Mouse (Mus musculus) megakaryocyte, embryonic 14.5 days (primary cell): Measurements from ENCODE around the gene Zfp189.

Experiments
- FLI1 ChIP-seq: IDR thresholded peaks from 2 replicates; pipeline ENCODE4 v1.6.1; 2012; ENCODE audit warnings: low read length, inconsistent platforms, mixed read lengths
- GATA1 ChIP-seq: IDR thresholded peaks from 3 replicates; pipeline ENCODE4 v1.6.1; 2012; ENCODE audit warnings: mixed read lengths, low read length, inconsistent platforms, borderline replicate concordance

DNA sequence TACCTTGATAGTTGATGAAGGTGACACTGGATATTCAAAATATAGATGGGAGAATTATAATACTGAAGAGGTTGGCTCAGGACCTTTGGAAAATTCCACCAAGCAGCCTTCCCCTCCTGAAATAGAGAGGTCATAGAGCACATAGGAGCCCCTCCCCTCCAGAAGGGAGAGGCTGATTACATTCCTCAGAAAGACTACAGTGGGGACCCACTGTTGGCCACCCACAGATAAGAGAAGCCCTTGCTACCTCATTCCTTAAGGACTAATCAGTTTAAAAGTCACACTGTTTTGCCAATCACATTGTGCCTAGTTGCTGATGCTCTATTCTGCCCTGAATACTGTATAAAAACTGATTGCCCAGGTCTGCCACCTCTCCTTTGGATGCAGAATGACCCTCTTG is 46.4 kb upstream of the Zfp189 start:
- TF ChIP-seq GATA1 (no peak), FLI1 (no peak)
